Mouse (Mus musculus) right cerebral cortex, postnatal 4 days (tissue): Measurements from ENCODE around the gene Npr1.

Experiments
- DNase-seq: peaks from one replicate; pipeline ENCODE4 v3.0.0-alpha.2; 2022

The Npr1 gene

DNA sequence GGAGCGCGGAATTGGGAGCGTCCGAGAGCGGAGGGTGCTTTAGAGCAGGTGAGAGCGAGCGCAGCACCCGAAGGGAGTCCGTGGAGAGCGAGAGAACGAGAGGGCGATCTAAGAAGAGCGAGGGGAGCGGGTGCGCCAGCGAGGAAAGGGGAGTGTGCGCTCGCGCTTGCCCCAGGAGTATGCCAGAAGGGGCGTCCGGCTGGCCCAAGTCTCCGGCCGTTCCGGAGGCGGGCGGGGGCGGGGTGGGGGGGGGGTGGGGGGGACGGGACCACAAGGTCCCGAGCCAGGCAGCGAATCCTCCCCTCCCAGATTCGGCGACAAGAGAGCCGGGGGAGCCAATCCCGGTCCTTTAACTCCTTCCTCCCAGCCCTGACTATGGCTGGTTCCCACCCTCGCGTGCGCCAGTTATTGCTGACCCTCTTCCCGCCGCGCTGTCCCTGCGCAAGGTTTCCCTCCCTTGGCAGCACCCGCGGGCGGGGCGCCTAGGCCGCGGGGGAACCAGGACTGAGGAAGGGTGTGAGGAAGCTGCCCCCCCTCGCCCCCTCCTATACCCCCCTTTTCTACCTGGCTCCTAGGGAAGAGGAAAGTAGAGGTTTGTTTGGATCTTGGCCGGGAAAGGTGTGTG, at the start of gene Npr1:
Npr1 (minus strand) TSS at position 181 of the 625 bp plus-strand sequence.
- peak; percentile 30 for DNase-seq

DNA sequence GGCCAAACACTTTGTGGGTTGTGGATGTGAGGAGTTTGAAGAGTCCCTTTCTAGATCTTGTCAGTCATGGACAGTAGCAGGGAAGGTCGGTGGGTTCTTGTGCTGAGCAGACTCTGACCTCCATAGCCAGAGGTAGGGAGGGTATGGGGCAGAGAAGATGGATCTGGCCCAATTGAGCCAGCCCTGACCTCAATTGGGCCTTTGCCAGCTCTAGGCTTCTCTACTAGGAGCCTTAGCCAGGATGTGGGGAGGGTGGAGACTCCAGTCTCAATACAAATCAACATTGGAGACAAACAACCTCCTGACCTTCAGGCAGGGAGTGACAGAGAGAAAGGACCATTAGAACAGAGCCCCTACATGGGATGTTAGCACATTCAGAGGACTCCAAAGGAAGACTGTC, 49.6 kb upstream of the Npr1 start:
- no peak for DNase-seq

DNA sequence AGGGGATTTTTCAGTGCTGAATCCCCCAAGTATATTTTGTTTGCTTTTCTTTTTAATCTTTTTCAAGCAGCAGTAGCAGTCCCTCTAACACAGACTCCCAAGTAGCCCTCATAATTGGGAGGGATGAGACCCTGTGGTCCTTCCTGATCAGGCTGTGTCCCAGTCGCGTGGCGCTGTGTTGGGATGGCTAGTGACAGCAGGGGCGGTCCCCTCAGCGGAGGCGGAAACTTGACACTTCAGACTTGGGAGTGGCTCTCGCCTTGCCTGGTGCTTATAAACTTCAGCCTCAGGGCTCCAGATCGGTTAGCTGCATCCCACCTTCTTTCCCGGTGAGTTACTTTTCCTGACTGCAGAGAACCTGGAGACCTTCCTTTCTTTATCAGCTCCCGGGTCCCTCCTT, 49.0 kb upstream of the Npr1 start:
- DNase-seq = peak; percentile 29

DNA sequence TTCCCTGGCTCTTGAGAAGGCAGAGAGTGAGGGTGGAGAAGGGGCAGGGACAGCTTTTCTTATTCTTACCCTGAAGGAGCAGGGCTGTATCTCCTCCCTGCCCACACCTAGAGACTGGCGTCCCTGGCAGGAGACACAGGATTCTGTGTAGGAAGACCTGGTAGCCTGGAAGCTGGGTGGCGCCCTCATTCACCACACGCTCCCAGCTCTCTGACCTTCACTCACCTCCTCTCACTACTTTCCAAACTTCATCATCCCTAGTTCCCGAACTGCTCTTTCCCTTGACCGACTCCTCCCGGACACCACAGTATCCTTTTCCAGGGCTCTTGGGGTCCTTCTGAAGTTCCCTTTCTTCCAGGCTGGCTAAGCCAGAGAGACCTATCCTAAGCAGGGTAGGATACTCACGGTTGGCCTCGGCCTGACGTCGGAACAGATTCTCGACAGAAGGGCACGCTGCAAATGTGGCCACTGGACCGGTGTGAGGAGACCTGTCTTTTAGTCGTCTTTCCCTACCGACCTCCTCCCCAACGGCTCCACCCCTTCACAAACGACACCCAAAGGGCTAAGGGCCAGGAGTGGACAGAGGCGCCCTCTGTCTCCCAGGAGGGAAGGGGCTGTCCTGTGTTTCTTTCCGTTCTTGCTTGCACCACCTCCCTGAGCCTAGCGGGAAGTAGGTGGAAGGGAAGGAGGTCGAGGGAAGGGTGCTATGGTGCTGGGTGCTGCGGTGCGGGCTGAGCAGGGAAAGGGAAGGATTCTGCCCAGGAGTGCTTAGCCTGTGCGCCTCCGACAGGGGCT, 48.3 kb upstream of the Npr1 start, which contains the start of the genes S100a1 and S100a13:
S100a1 (minus strand) TSS at position 597 of the 795 bp plus-strand sequence.
S100a13 (plus strand) TSS at position 640 of the 795 bp plus-strand sequence.
- no peak for DNase-seq

DNA sequence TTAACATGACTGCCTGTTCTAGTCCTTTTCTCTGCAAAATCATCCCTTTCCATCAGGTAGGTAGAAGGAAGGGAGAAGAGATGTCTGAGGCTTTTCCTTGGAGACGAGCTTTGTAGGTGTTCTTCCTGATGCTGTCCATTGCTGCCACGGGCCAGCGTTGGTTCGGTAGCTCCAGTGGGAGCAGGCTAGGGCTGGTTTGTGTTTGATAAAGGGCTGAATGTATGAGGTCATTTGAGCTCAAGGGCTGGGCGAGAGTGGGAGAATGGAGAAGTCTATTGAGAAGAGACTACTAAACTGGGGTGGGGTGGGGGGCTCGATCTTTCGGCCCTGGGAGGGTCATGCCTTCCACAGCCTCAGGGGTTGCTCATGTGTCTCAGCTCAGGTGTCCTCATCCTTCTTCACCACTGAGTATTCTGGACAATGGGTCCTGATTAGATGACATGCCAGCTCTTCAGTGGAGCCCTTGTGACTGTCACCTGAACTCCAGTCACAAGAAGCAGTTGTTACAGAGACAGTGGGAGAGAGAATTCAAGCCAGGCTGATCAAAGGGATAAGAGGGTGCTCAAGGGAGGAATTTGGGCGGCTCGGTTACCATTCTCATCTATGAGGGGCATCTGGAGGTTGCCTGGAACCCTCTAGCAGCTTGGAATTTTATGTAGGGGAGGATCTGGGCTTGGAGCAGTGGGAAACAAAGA, 47.4 kb upstream of the Npr1 start:
- DNase-seq = no peak

DNA sequence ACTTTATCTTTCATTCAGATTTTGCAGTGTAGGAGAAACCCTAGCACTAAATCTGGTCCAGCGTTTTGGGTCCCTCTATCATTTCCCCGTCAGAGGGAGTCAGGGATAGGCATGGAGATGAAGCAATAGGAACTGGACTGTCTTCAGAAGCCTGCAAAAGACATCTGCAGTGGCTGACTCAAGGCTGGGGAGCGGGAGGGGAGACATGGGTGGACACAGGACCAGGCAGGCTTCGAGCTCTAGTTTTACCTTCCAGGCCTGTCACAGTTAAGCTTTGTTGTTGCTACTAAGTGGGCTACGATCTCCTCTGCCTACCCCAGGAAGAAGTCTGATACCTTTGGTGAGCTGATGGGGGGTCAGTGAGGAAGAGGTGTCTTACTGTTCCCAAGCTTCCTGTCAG, 46.6 kb upstream of the Npr1 start:
- DNase-seq = no peak

DNA sequence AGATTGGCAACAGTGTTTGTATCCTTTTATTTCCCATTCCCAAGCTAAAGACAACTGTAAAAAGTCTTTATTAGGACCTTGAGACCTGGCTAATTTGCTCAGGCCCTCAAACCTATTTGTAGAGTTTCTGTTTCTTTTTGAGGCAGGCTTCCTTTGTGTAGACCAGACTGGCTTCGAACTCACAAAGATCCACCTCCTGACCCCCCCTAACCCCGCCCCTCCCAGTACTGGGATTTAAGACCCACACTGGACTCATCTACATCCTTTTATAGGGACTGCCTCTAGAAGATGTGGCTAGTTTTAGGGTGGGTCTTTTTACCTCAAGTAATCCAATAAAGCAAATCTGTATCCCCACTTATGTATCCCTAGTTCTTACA, 44.1 kb upstream of the Npr1 start:
- no peak for DNase-seq

DNA sequence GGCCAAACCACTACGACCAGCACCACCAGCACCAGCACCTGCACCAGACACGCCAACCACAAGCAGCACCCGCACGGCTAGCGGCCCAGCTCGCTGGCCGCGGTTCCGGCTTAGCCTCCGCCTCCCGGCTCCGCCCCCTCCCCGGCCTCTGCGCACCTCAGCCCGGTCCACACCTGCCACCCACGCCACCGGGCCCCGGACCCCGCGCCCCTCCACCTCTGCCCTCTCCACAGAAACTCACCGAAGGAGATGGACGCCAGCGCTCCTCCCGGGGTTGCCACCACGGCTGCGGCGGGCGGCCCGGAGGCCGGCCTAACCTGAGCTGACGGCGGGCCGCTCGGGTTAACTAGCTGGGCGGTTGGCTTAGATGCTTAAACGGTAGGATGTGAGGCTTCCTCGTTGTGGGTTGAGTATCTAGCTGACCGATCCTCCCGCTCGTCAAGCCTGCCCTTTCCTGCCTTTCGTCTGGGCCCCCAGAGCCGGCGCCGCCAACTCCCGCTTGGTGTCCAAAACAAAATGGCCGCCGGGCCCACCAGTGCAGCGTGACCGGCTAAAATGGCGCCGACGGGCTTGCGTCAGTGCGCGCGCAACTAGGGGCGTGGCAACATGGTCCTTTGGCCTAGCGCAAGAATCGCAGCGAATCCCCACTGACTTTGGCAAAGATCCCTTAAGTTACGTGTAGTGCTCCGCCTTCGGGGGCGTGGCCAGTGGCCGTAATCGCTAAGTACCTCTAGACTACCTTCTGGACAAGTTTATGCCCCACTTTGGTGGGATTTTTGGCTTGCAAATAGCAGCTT, 43.5 kb upstream of the Npr1 start, which contains the start of gene Chtop:
Chtop (minus strand) TSS at position 549 of the 797 bp plus-strand sequence.
- peak; percentile 100 for DNase-seq

DNA sequence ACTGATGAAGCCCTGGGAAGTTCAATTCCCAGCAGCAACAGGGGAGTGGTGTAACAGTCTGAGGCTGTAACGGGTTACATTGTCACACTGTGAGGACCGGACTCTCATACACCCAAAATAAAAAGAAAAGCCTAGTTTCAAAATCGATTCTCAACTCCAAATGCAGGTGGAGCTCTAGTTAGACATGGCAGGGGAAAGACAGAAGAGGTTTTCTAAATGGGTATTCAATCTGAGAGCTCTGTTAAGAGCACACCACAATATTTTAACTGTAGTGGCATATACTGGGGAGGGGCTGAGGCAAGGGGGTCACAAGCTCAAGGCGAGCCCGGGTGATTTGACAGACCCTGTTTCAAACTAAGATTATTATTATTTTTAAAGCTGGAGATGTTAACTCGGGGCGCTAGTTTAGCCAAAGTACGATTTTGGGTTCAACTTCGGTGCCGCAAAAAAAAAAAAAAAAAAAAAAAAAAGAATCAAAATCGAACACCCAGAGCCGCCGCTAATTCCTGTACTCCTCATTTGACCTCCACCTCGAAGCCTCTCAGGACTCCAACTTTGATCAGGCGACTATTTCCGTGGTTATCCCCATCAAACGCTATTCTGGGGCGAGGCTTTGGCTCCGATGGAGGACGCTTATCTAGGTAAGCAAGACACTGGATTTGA, 42.8 kb upstream of the Npr1 start:
- no peak for DNase-seq

DNA sequence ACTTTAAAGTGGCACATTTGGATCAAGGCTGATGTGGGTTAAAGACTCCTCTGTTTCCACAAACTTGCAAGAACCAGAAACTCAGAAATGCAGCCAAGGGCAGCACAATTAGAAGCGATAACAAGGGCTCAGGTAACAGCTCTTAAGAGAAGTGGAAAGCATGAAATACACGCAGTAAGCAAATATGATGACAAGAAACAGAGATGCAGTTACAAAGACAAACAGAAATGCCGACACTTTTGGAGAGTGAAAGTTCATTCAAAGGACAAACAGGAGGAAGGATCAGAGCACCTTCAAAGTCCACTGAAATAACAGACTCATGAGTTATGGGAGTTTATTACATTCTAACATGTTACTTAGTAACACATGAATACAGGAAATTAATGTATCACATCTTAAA, 40.7 kb upstream of the Npr1 start:
- no peak for DNase-seq

DNA sequence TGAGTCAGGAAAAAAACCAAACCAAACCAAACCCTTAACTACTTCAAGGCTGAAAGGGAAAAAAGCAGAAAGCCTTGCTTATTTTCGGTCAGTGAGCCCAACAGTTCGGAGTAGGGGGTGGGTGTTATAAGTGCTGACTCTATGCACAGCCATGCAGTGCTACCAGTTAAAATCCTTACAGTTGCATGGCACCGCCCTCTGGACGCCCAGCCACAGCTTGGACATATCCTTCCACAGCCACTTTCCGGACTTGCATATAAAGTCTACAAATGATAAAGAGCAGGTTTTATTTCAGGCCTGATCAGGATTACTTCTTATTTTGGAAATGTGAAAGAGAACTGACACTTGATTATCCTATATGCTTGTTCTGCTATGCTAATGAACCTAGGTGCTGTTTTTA, 39.5 kb upstream of the Npr1 start:
- no peak for DNase-seq

DNA sequence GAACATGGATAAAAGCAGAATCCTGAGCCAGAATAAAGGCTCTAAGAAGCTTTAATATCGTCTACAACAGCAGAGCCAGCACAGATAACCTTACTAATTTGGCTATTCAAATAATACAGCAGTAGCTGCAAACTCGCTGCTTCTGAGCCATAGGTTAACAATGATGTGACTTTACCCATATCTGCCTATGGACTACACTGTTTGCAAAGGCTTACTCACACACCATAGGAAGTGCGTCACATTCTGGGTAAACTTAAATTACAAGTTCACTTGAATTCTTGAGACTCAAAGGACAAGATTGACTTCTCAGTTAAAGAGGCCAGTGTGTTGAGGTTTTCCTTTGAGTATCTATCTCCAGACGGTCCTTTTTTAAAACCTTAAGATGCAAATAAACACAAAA, 37.8 kb upstream of the Npr1 start:
- DNase-seq = no peak

DNA sequence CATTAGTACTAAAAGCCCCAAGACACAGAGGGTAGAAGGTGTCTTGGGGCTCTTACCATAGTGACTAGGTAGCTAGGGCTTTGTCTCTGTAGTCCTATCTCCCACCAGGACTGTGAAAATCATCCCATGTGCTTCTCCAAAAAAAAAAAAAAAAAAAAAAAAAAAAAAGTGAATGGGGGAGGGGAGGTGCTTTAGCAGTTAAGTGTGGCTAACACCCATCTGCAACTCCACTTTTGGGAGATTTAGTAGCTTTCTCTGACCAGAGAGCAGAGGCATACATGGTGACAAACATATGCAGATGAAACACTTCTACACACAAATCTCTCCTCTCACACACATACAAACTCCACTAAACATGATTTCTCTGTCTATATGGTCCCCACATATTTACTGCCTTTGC, 31.9 kb upstream of the Npr1 start:
- no peak for DNase-seq

DNA sequence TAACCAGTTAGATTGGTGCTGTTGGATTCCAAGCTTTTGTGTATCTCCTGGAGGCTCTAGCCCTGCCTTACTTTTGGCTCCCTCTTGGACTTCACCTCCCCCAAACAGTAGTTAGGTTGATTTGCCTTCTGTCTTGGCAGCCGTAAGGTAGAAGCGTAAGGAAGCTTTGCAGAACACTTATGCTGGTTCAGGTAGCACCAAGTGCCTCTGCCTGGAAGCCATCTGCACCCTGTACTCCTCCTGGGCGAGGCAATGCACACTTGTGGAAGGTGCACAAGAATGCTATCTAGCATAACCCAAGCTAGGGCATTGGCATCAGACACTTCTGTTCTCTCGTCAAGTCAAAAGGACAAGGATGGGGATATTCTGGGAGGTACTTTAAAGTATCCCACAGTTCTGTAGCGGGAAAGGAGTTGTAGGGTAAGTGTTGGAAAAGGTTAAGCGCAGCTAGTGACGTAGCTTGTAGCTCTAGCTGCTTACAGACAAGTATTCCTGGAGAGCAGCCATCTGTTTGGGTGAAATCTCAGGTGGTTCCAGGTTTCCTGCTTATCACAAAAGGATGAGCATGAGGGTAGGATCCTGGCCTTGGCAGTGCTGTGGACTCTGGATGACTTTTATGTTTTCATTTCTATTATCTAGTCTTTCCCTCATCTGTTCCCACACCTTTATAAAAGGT, 30.3 kb upstream of the Npr1 start:
- no peak for DNase-seq

DNA sequence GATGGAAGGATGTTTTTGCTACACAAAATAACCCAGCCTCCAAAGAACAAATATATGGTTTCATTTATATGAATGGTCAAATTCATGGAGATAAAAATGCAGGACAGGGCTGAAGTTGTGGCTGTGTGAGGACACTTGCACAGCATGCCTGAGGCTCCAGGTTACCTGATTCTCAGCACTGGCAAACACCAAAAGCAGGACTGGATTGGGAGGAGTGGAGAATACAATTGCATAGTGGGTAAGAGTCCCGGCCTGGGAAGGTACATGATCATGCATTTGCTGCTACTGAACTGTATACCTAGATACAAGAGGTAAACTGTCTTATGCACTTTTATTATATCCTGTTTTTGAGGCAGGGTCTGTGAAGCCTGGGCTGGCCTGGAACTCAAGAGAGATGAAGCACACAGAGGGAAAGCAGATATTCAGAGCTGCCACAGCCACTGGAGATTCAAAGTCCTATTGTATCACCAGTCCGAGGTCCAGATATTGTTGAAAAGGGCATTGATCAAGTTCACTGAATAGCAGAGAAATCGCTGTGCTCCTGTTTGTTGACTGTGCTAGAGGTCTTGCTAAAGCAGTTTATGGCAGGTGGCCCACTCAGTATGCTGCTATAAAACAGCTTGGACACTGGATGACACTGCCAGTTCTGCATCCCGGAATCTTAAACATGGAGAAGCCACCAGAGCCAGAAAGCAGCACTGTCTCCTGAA, 28.3 kb upstream of the Npr1 start:
- DNase-seq = no peak

DNA sequence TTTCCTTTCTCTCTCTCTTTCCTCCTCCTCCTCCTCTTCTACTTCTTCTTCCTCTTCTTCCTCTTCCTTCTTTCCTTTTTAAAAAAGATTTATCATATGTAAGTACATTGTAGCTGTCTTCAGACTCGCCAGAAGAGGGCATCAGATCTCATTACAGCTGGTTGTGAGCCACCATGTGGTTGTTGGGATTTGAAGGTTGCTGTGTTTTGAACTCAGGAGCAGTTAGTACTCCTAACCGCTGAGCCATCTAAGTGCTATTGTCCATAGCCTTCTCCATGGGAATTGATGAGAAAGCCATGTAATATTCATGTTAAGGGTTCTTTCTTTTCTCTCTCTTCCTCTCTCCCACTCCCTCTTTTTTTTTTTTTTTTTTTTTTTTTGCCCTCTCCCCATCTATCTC, 25.7 kb upstream of the Npr1 start:
- DNase-seq = no peak

DNA sequence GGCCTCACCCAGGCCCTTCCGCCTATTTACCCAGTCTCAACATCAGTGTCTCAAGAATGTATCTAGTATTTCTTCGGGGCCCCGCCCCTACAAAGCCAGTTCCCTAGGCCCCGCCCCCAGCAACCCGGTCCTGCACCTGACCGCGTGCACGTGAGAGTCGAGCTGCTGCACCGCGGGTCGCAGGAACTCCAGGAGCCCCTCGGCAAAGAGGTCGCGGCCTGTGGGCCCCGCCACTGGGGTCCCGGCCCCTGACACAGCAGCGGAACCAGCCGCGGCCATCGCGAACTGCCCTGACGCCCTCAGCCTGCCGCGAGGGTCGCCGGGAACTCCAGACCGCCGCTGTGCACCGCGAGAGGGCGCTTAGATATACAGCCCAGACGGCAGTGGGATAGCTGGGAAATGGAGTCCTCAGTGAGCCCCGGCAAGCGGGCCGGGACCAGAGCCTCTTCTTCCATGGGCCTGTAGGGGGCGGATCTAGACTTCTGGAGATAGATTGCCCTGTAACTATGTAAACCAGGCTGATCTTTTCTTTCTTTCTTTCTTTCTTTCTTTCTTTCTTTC, 25.1 kb upstream of the Npr1 start, which contains the start of gene Snapin:
Snapin (minus strand) TSS at position 338 of the 561 bp plus-strand sequence.
- peak; percentile 95 for DNase-seq

DNA sequence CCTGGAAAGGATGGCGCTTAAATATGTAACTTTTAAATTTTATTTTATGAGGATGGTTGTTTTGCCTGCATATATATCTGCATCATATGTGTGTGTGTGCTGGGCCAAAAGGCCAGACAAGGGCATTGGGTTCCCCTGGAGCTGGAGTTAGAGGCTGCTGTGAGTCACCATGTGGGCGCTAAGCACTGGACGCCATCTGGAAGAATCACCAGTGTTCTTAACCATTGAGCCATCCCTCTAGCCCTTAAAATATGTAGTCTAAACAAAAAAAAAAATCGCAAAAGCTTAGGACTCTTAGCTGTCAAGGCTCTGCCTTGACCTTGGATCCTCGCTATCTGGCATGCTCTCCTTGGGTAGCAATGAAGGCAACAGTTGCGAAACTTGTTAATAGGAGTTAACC, 22.9 kb upstream of the Npr1 start:
- DNase-seq = no peak

DNA sequence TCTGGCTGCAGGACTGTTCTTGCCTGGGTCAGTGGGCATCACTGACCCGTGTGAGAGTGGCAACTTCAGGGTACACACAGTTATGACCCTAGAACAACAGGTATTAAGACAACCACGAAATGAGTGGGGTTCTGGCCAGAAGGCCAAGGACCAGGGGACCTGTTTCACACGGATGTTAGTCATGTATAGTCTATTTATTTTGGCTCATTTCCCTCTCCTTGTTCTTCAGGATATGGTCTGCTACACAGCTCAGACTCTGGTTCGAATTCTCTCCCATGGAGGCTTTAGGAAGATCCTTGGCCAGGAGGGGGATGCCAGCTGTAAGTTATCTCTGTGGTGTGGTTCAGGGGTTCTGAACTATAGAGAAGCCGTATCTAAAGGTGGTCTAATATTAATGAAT, 21.3 kb upstream of the Npr1 start:
- DNase-seq = no peak

DNA sequence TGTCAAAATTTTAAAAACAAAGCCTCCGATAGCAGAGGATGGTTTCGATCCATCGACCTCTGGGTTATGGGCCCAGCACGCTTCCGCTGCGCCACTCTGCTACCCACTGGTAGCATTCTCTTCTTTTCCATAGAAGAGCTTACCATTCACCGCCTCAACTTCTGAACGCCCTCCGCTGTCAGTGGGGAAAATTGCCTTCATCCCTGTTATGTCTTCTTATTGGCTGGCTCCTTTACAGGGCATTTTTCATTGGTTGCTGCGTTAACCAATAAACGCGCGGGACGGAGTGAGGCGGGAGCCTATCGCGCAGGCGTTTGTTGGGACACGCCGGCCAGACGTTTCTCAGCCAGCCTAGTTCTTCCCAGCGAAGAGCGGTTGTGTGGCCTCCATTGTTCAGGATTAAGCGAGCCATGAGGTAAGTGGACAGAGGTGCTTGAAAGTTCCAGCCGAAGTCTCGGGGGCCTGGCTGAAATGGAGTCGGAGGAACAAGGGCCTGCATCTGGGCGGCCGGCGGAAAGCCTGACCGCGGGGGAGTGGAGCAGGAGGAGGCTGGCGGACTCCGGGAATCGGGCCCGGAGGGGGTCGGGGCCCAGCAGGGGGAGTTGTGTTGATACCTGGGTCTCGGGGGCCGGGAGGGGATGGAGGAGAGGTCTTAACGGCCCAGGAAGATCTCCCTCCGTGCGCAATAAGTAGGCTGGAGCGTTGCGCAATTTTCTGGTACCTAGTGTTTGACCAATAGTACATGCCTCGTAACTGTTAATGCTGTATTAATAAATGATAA, 10.4 kb upstream of the Npr1 start, which contains the start of gene Ilf2:
Ilf2 (plus strand) TSS at position 296 of the 781 bp plus-strand sequence.
- DNase-seq = peak; percentile 91
